Mouse (Mus musculus): ENCODE measurements around the gene Shb.
"Not testable (repeated sequence)": the region's sequence is repeated elsewhere in the genome, so short reads cannot be mapped to it uniquely, and the experiment has no call there.

The Shb gene

GRCm38 (mm10) chr4:45392994-45393393 lies 139.3 kb downstream of the Shb start:
- DNase-seq (ENCODE audit: low spot score in 2 of 2): no peak

GRCm38 (mm10) chr4:45392572-45392971 lies 139.7 kb downstream of the Shb start:
- DNase-seq (ENCODE audit: low spot score in 2 of 2): no peak

GRCm38 (mm10) chr4:45392099-45392498 lies 140.2 kb downstream of the Shb start:
- no peak for DNase-seq (ENCODE audit: low spot score in 2 of 2)

- DNase-seq (ENCODE audit: low spot score in 2 of 2): not testable (repeated sequence)
Observed at GRCm38 (mm10) chr4:45387296-45387695, 145.0 kb downstream of the Shb start.

- DNase-seq (ENCODE audit: low spot score in 2 of 2): not testable (repeated sequence)
Observed at GRCm38 (mm10) chr4:45382133-45382532, 150.1 kb downstream of the Shb start.

GRCm38 (mm10) chr4:45380903-45381580 lies 151.2 kb downstream of the Shb start:
- not testable (repeated sequence) for DNase-seq (ENCODE audit: low spot score in 2 of 2)

- no peak for DNase-seq (ENCODE audit: low spot score in 2 of 2)
Observed at GRCm38 (mm10) chr4:45376573-45376972, 155.7 kb downstream of the Shb start.

GRCm38 (mm10) chr4:45374879-45375278 lies 157.4 kb downstream of the Shb start:
- DNase-seq (ENCODE audit: low spot score in 2 of 2): no peak
